Mouse (Mus musculus): ENCODE measurements around the gene Slc15a5.

- TF ChIP-seq CTCF (conservative IDR thresholded peaks at IDR 0.05; ENCODE audit: insufficient read depth, insufficient read length, low read depth, low read length) (peak; percentile 11; the same call in 1 of the 2 replicates), POLR2A (IDR thresholded peaks at IDR 0.05; ENCODE audit: low read depth, low read length) (no peak)
Measured at GRCm38 (mm10) chr6:137989853-137990252, 89.9 kb downstream of the Slc15a5 start.
